Mouse (Mus musculus): ENCODE results near the gene Golga1.

The Golga1 gene

DNA sequence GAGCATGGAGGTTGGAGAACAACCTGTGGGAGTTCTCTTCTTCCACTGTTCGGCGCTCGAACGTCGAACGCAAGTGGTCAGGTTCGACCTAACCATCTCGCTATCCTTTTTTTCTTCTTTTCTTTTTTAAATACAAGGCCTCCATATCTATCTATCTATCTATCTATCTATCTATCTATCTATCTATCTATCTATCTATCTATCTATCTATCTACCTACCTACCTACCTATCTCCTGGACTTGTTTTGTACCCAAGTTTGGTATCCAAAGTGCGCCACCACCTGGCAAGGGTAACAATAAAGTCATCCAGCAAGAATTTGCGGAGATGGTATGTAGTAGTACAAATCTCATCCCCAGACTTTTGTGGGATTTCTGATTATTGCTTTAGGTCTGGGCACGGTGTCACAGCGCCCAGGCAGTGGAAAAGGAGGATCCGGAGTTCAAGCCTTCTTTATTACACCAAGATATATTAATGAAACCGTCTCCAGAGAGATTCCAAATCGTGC is 59.7 kb downstream of the Golga1 start, which contains the start of gene Rpl35:
Gene Rpl35 (minus strand): TSS at position 51 of the 506 bp plus-strand sequence.
- DNase-seq = peak in 1 of 2 experiments; percentile 65

DNA sequence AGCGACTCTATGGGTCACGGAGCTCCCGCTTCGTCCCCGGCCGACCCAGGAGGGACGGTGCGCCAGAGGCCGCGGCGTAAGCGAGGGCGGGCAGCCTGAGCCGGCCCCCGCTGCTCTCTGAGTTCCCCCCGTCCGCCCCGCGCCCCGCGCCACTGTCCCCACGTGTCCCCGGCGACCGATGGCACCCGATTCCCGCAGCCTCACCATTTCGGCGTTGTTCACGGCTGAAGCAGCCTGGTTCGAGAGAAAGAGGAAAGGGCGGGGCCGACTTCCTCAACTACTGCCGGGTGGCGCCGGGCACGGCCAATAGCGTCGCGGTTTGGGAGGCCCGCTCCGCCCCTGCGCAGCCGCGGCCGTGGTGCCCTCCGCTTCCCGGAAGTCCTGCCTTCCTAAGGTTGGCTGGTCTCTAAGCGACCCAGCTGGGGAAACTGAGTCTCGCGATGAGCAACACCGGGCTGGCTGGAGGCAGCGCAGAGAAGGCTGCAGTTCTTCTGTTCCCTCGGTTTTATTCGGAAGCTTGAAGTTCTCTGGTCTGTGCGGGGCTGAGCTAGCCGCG is 60.4 kb downstream of the Golga1 start, which contains the start of gene Arpc5l:
Gene Arpc5l (plus strand): TSS at position 469 of the 556 bp plus-strand sequence.
- DNase-seq = peak; percentile 94 to 95

DNA sequence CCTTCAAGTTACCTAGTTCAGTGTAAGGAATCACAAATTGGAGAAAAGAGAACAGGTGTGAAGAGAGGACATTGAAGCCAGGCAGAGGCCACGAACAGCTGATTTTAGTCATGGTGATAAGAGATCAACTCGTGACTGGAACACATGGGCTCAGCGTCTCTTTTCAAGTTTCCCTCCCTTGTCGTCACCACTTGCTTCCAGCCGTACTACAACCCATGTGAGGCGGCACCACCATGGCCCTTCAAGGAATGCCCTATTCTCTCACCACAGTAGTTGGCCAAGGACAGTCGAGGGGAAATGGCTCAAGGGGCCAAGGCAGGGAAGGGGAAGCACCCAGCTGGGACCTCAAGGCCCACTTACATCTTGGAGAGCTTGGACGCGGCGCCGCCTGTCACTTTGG is 61.0 kb downstream of the Golga1 start:
- DNase-seq = peak; percentile 35 to 43

DNA sequence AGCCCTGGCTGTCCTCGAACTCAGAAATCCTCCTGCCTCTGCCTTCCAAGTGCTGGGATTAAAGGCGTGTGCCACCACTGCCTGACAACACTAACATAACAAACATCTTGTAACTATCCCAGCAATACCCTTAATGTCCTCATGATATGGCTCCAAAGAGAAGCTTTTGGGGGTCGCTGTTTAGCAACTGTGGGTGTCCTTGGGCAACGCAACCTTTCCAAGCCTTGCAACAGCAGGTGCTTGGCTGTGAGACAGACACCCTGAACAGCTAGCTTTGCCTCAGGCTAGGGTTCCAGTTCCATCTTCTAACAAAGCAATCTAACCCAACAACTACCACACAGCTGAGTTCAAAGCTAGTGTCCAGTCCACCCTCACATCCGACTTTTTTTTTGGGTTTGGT is 61.8 kb downstream of the Golga1 start:
- no peak for DNase-seq

DNA sequence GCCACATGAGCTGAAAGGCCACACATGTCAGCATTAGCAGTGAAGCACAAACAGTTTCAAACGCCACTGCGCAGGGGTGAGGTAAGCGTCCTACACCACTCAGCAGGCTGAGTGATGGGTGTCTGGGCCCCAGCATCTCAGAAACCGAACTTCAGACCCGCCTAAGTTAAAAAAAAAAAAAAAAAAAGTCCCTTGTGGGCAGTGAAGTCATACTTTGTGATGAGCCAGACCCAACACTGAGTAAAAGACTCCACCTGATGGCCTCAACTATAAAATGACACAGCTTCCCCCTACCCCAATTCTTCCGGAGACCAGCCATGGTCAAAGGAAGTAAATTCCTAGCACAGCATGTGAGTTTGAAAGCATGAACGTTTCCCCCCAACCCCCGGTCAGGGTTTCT is 62.2 kb downstream of the Golga1 start:
- no peak for DNase-seq

DNA sequence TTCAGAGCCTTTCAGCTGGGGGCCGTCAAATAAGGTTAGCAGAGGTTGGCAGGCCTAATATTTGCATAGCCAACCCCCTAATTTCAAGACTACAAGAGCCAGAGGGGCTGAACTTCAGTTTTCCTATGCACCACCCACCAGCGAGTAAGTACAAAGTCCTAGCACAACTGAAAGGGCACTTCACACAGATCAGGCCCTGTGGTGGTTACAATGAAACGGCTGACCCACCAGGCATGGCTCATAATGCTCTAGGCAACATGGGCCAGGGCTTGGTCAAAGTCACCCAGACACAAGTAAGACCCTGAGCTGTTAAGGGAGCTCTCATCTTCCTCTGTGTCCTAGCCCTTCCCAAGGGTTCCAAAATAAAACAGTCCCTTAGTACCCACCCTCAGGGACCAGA is 63.5 kb downstream of the Golga1 start:
- no peak for DNase-seq

DNA sequence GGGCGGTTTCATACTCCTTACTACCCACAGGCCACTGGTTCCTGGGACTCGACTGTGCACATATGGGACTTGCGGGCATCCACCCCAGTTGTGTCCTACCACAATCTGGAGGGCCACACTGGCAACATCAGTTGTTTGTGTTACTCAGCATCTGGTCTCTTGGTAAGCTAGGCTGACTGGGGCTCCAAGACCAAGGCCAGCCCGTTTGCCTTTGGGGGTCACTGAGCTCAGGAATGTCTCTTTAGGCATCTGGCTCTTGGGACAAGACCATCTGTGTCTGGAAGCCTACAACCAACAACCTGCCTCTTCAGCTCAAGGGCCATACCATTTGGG is 64.8 kb downstream of the Golga1 start:
- DNase-seq = no peak

DNA sequence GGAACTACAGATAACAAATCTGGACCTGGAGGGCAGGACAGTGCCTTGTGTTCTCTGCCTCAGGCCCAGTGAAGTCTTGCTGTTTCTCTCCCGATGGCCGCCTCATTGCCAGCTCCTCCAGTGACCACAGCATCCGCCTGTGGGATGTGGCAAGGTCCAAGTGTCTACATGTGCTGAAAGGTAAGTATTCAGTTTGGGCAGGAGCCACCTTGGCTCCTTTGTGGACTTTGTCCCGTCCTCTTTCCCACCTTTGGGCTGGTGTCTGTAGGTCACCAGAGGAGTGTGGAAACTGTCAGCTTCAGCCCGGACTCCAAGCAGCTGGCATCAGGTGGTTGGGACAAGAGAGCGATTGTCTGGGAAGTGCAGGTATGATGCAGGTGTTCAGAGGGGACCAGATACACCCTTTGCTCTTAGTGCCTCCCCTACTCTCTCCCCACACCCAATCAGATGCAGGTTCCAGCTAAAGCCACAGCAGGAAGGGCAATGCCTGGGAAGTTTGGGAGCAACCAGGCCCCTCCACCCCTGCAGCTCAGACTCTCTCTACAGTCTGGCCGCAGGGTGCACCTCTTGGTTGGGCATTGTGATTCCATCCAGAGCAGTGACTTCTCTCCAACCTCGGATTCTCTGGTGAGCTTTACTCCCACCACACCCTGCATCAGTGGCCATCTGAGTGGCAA is 65.3 kb downstream of the Golga1 start:
- no peak for DNase-seq

DNA sequence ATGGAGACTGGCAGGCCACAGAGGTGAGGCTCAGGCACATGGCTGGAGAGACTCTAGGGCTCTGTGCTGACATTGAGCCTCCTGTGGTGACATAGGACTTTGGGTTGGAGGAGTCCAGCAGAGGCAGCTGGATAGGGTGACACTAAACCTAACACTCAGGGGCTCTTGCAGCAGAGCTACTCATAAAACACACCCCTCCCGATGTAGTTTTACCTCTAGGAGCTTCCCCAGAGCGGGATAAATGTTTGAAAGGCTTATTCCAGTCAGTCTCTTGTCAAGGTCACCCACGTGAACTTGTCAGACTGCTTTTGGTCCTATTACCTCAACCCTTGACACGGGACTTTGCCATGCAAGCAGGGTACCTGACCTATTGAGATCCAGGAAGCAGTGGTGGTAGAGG is 66.0 kb downstream of the Golga1 start:
- DNase-seq = no peak

DNA sequence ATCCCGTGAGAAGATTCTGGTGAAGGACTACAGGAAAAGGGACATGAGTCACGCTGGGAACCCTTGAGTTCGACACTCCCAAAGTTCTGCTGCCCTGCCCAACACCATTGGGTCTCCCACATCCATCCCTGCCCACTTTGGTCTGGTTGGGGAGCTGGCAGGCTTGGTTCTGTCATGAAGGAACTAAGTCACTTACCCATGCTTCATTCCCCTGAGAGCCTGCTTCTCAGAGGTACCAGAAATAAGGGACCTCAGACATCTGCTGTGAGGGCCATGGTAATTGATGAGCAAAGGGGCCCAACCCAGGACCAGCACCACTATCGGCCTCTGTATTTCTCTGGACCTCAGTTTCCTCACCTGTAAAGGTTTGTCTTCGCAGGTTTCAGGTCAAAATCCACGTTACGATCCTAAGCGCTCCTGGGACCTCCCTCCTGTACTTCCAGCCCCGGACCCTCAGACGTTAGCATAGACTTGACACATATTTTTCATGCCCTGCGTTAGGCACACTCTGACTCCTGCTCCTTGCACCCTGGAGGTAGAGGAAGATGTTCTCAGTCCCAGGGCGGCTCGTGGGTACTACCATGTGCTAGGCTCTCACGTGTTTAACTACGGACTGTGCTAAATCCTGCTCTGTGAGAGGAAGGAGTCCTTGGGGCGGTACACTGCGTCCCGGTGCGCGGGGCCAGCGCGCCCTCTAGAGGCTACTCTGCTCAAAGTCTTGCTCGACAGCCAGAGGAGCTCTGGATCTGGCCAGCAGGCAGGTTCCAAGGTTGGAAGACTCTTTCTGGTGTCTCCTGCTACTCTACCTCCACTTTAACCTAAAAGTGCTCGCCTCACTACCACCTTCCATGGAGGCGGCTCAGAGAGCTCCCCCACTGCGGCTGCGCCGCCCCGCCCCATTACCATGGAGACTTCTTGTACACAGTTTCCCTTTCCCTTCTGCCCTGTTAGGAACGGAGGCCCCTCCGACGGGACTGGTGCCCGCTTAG is 67.7 kb downstream of the Golga1 start, which contains the start of gene Wdr38:
Gene Wdr38 (plus strand): TSS at position 91 of the 989 bp plus-strand sequence.
- peak; percentile 89 to 90 for DNase-seq

DNA sequence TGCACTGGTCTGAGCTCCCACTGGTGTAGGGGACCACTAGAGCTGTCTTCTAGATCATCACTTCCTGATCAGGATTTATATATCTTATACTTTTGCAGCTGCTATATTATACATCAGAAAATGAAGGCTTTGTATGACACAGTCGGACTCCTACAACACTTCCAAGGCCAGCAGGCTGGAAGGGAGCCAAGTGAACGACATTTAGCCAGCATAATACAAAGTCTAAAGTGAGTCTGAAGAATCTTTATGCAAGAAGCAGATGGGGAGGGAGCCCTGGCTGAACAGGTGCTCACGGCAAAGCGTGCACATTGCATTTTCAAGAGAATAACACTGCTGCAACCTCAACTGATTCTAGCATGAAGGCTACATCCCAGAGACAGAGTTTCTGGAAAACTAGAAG is 72.9 kb downstream of the Golga1 start:
- DNase-seq = no peak

DNA sequence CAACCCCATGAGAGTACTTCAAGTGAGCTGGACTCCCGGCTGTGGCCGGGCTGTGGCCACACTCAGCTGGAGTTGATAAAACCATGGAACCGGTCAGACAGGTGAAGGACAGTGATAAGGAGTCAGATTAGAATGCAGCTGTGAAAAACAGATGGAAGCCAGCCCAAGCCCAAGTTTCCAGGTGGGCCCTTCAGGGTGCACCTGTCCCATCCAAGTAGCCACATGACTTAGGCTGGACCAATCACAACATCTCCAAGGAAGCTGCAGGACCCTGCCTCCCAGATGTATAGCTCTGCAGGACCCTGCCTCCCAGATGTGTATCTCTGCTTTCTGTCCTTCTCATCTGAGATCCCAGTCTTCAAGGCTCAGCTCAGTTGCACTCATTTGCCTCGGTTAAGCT is 73.3 kb downstream of the Golga1 start:
- DNase-seq = no peak

DNA sequence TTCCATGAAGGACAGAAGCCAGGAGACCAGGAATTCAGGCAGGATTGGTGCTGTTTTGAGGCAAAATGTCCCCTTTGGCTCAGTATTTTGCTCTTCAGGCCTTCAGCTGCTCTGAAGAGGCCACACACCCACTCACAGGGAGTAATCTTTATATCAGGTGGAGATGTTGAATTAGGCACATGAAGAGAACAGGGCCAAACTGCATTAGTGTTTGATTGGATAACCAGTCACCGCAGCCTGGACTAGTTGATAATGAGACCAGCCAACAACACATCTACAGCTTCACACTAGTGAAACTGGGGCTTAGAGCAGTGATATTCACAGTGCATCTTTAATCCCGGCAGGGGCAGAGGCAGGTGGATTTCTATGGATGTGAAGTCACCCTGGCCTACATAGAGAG is 76.4 kb downstream of the Golga1 start:
- no peak for DNase-seq

DNA sequence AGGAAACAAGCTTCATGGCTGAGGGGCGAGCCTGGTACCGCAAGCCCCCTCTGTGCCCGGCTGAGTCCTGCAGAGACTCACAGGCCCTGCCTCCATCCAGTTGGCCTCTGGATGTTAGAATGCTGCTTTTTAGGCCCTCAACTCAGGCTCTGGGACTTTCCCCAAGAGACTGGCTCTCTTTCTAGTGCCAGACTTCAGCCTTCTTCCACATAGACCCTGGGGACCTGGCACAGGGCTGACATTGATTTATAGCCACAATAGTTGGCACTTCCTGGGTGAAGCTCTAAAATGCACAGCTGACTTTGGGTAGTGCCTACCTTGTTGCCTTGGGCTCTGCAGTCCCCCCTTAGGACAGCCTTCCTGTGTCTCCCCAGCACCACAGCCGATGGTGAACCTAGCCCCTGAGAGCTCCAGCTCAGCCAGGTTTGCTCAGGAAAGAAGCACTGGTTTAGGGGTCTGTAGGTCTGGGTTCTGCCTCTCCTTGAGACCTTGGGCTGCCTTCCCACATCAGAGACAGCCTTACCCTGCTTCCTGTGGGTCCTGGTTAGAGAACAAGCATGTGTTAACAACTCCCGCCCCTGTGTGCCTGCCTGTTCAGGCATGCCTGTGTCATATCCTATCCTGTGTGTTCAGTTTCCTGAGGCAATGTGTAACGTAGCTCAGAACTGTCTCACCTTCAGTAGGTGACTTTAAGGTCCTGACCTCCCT is 77.4 kb downstream of the Golga1 start:
- DNase-seq = no peak

DNA sequence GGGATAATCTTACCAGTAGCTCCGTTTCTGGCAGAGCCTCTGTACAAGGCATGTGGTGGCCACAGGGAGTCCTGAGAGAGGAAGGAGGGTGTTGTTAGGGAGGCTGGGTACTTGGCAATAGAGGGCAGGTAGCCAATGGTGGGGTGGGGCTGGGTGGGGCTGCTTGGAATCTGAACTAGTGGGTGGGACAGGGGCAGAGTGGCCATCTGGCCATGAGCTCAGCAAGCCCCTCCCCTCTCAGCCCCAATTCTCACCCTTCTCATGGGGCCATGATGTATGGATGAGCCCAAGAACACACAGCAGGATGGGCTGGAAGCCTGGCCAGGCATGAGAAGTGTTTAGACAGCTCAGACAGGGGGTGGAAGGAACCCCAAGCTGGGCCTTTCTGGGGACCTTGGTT is 78.0 kb downstream of the Golga1 start:
- DNase-seq = no peak

DNA sequence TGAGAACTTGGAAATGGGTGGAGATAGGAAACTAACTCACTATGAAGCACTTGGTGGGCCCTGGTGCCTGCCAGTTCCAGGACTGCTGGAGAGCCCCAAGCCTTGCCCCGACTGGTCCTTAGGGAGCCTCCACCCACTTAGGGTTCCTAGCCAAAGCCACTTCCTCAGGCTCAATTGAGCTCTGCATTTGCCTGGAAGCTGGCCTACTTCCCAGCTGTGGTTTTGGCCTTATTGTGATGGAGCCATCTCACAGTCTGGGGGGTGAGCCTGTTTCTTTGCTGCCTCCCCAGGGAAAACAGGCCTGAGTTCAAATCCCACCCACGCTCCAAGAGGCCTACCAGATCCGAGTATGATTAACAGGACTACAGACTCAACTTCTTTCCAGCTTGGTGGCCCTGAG is 78.8 kb downstream of the Golga1 start:
- peak; percentile 51 to 64 for DNase-seq

DNA sequence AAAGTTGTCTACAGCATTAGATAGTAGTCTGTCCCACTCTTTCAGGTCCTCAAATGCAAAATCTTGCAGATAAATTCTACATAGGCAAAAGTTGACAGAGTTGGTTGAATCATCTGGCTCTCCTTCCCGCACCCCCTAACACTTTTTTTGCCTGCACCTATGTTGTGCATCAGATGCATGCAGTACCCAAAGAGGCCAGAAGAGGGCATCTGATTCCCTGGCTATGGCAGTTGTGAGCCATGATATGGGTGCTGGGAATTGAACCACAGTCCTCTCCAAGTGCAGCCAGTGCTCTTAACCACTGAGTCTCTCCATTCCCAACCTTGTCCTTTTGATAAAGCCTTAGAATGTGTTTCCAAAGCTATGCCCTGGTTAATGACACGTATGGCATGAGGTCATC is 81.9 kb downstream of the Golga1 start:
- DNase-seq = no peak

DNA sequence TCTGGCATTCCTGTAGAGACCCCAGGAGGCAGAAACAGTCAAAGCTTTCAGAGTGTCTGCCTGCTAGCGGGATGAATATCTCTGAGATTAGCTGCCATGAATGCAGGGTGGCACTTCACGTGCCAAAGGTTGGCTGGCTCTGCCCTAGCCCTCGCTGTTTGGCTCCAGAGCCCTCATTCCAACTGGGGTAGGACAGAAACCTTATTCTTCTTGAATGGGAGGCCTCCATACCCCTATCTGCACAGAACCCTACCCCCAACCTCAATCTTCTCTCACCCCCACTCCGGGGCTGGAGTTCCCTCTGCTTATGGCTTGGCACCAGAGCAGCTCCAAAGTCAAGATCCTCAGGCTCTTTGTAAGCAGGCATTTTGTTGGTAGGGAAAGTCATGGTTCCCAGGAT is 87.5 kb downstream of the Golga1 start:
- no peak for DNase-seq

DNA sequence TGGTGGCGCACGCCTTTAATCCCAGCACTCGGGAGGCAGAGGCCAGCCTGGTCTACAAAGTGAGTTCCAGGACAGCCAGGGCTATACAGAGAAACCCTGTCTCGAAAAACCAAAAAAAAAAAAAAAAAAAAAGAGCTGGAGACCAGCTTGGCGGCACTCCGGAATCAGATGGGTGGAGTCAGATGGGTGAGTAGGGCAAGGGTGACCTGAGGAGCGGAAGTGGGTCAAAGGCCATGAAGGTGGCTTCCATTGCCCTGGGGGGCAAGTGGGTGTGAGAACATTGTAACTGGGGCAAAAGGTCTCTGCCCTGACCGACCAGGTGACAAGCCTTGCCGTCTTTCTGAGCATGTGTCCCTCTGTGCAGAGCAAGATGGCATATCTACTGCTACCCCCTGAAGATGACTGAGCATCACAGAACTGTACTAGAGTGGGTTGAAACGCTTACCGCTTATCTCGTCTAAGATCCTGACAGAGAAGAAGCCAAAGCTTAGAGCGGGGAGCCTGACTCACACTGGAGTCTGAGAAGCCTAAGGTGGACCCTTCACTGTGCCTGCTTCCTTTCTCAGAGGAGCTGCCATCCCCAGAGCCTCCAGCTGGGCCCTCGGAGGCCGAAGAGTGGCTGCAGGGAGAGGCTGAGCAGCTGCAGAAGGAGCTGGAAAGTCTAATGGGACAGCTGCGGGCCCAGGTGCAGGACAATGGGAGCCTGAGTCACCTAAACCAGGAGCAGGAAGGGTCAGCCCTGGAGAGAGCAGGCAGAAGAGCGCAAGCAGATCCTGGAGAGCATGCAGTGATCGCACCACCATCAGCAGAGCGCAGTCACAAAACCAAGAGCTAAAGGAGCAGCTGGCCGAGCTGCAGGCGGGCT is 89.2 kb downstream of the Golga1 start:
- DNase-seq = no peak

DNA sequence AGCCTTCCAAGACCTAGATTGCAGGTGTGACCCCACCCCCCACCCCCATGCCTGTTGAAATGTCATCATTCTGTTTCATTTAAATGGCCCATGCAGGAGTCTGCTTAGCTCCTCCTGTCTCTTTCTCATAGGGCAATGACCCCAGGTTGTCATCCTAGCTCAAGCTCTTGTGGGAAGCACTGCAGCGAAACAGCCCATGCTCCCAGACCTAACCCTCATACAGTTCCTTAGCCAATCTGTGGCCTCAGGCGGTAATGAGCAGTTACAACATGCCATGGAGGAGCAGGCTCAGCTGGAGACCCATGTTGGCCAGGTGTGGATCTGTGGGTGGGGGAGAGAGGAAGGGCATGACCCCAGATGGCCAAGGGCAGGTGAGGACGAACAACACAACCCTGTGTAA is 90.2 kb downstream of the Golga1 start:
- no peak for DNase-seq

DNA sequence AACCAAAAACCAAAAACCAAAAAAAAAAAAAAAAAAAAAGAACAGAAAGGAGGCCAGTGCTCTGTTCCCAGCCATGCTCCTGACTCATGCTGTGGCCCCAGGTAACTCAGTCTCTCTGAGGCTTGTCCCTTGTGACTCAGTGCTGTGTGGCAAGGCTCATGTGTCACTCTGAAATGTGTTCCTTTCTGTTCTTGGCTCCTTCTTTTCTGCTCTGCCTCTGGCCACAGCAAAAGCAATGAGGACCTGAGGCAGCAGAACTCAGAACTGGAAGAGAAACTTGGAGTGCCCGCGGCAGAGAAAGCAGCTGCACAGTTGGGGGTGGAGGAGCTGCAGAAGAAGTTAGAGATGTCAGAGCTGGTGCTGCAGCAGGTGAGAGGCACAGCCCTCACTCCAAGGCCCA is 91.2 kb downstream of the Golga1 start:
- no peak for DNase-seq

DNA sequence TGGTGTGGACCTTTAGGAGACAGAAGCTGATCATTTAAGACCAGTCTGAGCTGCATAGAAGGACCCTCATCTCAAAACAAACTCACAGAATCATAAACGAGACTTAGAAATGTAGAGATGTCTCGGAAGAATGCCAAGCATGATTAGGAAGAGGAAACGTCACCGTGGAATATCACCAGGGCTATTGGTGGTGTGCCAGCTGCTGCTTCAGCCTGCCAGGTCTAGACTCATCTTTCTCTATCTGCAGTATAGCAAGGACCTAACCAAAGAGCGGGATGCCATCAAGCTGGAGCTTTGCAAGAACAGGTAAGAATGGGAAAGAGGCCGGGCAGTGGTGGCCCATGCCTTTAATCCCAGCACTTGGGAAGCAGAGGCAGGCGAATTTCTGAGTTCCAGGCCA is 91.6 kb downstream of the Golga1 start:
- DNase-seq = peak; percentile 50 to 54
